Mouse (Mus musculus) stomach, adult 2 months (tissue): ENCODE data around the gene Ugt2b37. TPM values are rescaled to one million over a fixed set of nuclear protein-coding genes. Genes with fewer than 3 reads are reported as not detected.

ENCODE experiments used
- polyA plus RNA-seq: library from polyadenylated mRNA; depleted of rRNA; stranded (reverse); fragments of >200 nt; gene quantifications from 2 replicates; pipeline ENCODE4 v1.2.3, GENCODE M21; 2012; rRNA removed

Ugt2b37 gene
- not detected in 2 replicates for polyA plus RNA-seq

GRCm38 (mm10) chr5:87254676-87255075 lies at the start of gene Ugt2b37:
Gene Ugt2b37, minus strand, starts transcription at chr5:87254804.

Other genes with a start within 250 kb of the Ugt2b37 start
- not detected in 2 replicates for gene Ugt2b36, start 162.2 kb downstream of the Ugt2b37 start, polyA plus RNA-seq
- not detected in 2 replicates for gene Ugt2b5, start 114.5 kb downstream of the Ugt2b37 start, polyA plus RNA-seq
- 0.11 and 0.24 TPM in 2 replicates for gene Ugt2a3, start 82.4 kb upstream of the Ugt2b37 start, polyA plus RNA-seq
- not detected in 2 replicates for gene Ugt2b38, start 169.4 kb upstream of the Ugt2b37 start, polyA plus RNA-seq
- not detected in 2 replicates for gene Ugt2a2, start 227.5 kb upstream of the Ugt2b37 start, polyA plus RNA-seq
- gene Gm43638, start 232.0 kb upstream of the Ugt2b37 start, polyA plus RNA-seq: not detected in 2 replicates
- gene Ugt2a1, start 236.1 kb upstream of the Ugt2b37 start, polyA plus RNA-seq: not detected in 2 replicates